Mouse (Mus musculus): ENCODE data around the gene Mypn. TPM values are rescaled to one million over a fixed set of nuclear protein-coding genes. Genes with fewer than 3 reads are reported as not detected.

Gene Mypn
- total and polyA plus RNA-seq, 2 experiments from 2014 or later, result 12.7 to 26.5 TPM

GRCm38 (mm10) chr10:63155668-63156350 lies 47.9 kb downstream of the Mypn start:
- DNase-seq (ENCODE audit: low spot score) (no peak), ATAC-seq (ENCODE audit: insufficient read depth, low read depth) (no peak)
- Histone ChIP-seq H3K9me3 (replicated peaks; ENCODE audit: control insufficient read depth, low read length) (no peaks in the 10 kb centered on the region), H3K9ac (replicated peaks; ENCODE audit: low read depth, low read length) (no peak overlapping the region), H3K4me3 (ENCODE audit: low read depth, low read length) (no peak overlapping the region), H3K36me3 (replicated peaks; ENCODE audit: control insufficient read depth, insufficient read depth, low read length) (0 out of 2 replicates have a peak, but pooled peaks cover 2% of the 10 kb centered on the region), H3K4me2 (ENCODE audit: low read depth, low read length) (no peak overlapping the region), H3K27me3 (ENCODE audit: control insufficient read depth, insufficient read depth, low read length) (no peaks in the 10 kb centered on the region), H3K4me1 (ENCODE audit: control insufficient read depth, insufficient read depth) (peaks cover 18% of the 10 kb centered on the region), H3K27ac (ENCODE audit: low read depth) (peak overlapping the region; percentile 83)
- no peak for TF ChIP-seq EP300 (IDR thresholded peaks at IDR 0.05; ENCODE audit: low read depth)
- no peak for TF ChIP-seq CTCF (IDR thresholded peaks at IDR 0.05; ENCODE audit: low read depth)
- WGBS, result 44% methylated on average over 4 of the region's 4 CpGs

- DNase-seq (ENCODE audit: low spot score), result no peak
- H3K9ac ChIP-seq (replicated peaks; ENCODE audit: low read depth, low read length), result no peak overlapping the region
- no peak overlapping the region for H3K4me2 ChIP-seq (ENCODE audit: low read depth, low read length)
- ATAC-seq (ENCODE audit: insufficient read depth, low read depth), result no peak
- no peaks in the 10 kb centered on the region for H3K9me3 ChIP-seq (replicated peaks; ENCODE audit: control insufficient read depth, low read length)
- no peaks in the 10 kb centered on the region for H3K27me3 ChIP-seq (ENCODE audit: control insufficient read depth, insufficient read depth, low read length)
- no peak overlapping the region for H3K4me3 ChIP-seq (ENCODE audit: low read depth, low read length)
- H3K27ac ChIP-seq (ENCODE audit: low read depth), result no peak overlapping the region
- H3K36me3 ChIP-seq (replicated peaks; ENCODE audit: control insufficient read depth, insufficient read depth, low read length), result 0 out of 2 replicates have a peak, but pooled peaks cover 2% of the 10 kb centered on the region
- peaks cover 18% of the 10 kb centered on the region for H3K4me1 ChIP-seq (ENCODE audit: control insufficient read depth, insufficient read depth)
- TF ChIP-seq CTCF (IDR thresholded peaks at IDR 0.05; ENCODE audit: low read depth) (no peak), EP300 (IDR thresholded peaks at IDR 0.05; ENCODE audit: low read depth) (no peak)
- 89% methylated on average over 4 of the region's 4 CpGs for WGBS
These were observed 49.0 kb downstream of the Mypn start for GRCm38 (mm10) chr10:63154726-63155125.

- H3K9me3 ChIP-seq (replicated peaks; ENCODE audit: control insufficient read depth, low read length), result no peaks in the 10 kb centered on the region
- H3K27me3 ChIP-seq (ENCODE audit: control insufficient read depth, insufficient read depth, low read length), result no peaks in the 10 kb centered on the region
- H3K4me3 ChIP-seq (ENCODE audit: low read depth, low read length), result no peak overlapping the region
- 80% methylated on average over 6 of the region's 6 CpGs for WGBS
- no peak overlapping the region for H3K4me2 ChIP-seq (ENCODE audit: low read depth, low read length)
- no peak for TF ChIP-seq EP300 (IDR thresholded peaks at IDR 0.05; ENCODE audit: low read depth)
- TF ChIP-seq CTCF (IDR thresholded peaks at IDR 0.05; ENCODE audit: low read depth), result no peak
- peaks cover 18% of the 10 kb centered on the region for H3K4me1 ChIP-seq (ENCODE audit: control insufficient read depth, insufficient read depth)
- peaks cover 6% of the 10 kb centered on the region; the same call in 1 of the 2 replicates for H3K36me3 ChIP-seq (replicated peaks; ENCODE audit: control insufficient read depth, insufficient read depth, low read length)
- no peak overlapping the region for H3K9ac ChIP-seq (replicated peaks; ENCODE audit: low read depth, low read length)
- H3K27ac ChIP-seq (ENCODE audit: low read depth), result peak overlapping the region; percentile 1; the same call in 1 of the 2 replicates
- DNase-seq (ENCODE audit: low spot score) (no peak), ATAC-seq (ENCODE audit: insufficient read depth, low read depth) (no peak)
These were observed 49.5 kb downstream of the Mypn start for GRCm38 (mm10) chr10:63154226-63154625.

GRCm38 (mm10) chr10:63153563-63153962 lies 50.2 kb downstream of the Mypn start:
- Histone ChIP-seq H3K27ac (ENCODE audit: low read depth) (peak overlapping the region; percentile 1; the same call in 1 of the 2 replicates), H3K9me3 (replicated peaks; ENCODE audit: control insufficient read depth, low read length) (no peaks in the 10 kb centered on the region), H3K36me3 (replicated peaks; ENCODE audit: control insufficient read depth, insufficient read depth, low read length) (peaks cover 7% of the 10 kb centered on the region; the same call in 1 of the 2 replicates), H3K4me3 (ENCODE audit: low read depth, low read length) (no peak overlapping the region), H3K4me2 (ENCODE audit: low read depth, low read length) (no peak overlapping the region), H3K27me3 (ENCODE audit: control insufficient read depth, insufficient read depth, low read length) (no peaks in the 10 kb centered on the region), H3K4me1 (ENCODE audit: control insufficient read depth, insufficient read depth) (peaks cover 15% of the 10 kb centered on the region), H3K9ac (replicated peaks; ENCODE audit: low read depth, low read length) (no peak overlapping the region)
- WGBS, result 38% methylated on average over 3 of the region's 3 CpGs
- TF ChIP-seq CTCF (IDR thresholded peaks at IDR 0.05; ENCODE audit: low read depth), result peak; percentile 71
- no peak for TF ChIP-seq EP300 (IDR thresholded peaks at IDR 0.05; ENCODE audit: low read depth)
- DNase-seq (ENCODE audit: low spot score), result peak; percentile 84
- ATAC-seq (ENCODE audit: insufficient read depth, low read depth), result no peak

GRCm38 (mm10) chr10:63152358-63152757 lies 51.4 kb downstream of the Mypn start:
- no peak overlapping the region for H3K27ac ChIP-seq (ENCODE audit: low read depth)
- peak; percentile 31 for TF ChIP-seq CTCF (IDR thresholded peaks at IDR 0.05; ENCODE audit: low read depth)
- TF ChIP-seq EP300 (IDR thresholded peaks at IDR 0.05; ENCODE audit: low read depth), result no peak
- DNase-seq (ENCODE audit: low spot score), result no peak

GRCm38 (mm10) chr10:63142660-63143059 lies 61.1 kb downstream of the Mypn start:
- 82% methylated on average over 13 of the region's 13 CpGs for WGBS
- peaks cover 12% of the 10 kb centered on the region for H3K36me3 ChIP-seq (replicated peaks; ENCODE audit: control insufficient read depth, insufficient read depth, low read length)
- no peak overlapping the region for H3K9ac ChIP-seq (replicated peaks; ENCODE audit: low read depth, low read length)
- no peak overlapping the region for H3K27ac ChIP-seq (ENCODE audit: low read depth)
- no peaks in the 10 kb centered on the region for H3K27me3 ChIP-seq (ENCODE audit: control insufficient read depth, insufficient read depth, low read length)
- H3K9me3 ChIP-seq (replicated peaks; ENCODE audit: control insufficient read depth, low read length), result no peaks in the 10 kb centered on the region
- TF ChIP-seq CTCF (IDR thresholded peaks at IDR 0.05; ENCODE audit: low read depth) (no peak), EP300 (IDR thresholded peaks at IDR 0.05; ENCODE audit: low read depth) (no peak)
- H3K4me3 ChIP-seq (ENCODE audit: low read depth, low read length), result no peak overlapping the region
- H3K4me1 ChIP-seq (ENCODE audit: control insufficient read depth, insufficient read depth), result no peaks in the 10 kb centered on the region
- no peak for ATAC-seq (ENCODE audit: insufficient read depth, low read depth)
- no peak overlapping the region for H3K4me2 ChIP-seq (ENCODE audit: low read depth, low read length)
- DNase-seq (ENCODE audit: low spot score), result no peak

More at GRCm38 (mm10) chr10:63152358-63152757, 51.4 kb downstream of the Mypn start:
- H3K4me3 ChIP-seq (ENCODE audit: low read depth, low read length), result no peak overlapping the region
- H3K9me3 ChIP-seq (replicated peaks; ENCODE audit: control insufficient read depth, low read length), result no peaks in the 10 kb centered on the region
- peaks cover 13% of the 10 kb centered on the region for H3K36me3 ChIP-seq (replicated peaks; ENCODE audit: control insufficient read depth, insufficient read depth, low read length)
- no peaks in the 10 kb centered on the region for H3K27me3 ChIP-seq (ENCODE audit: control insufficient read depth, insufficient read depth, low read length)
- H3K4me2 ChIP-seq (ENCODE audit: low read depth, low read length), result no peak overlapping the region
- no peak for ATAC-seq (ENCODE audit: insufficient read depth, low read depth)
- H3K4me1 ChIP-seq (ENCODE audit: control insufficient read depth, insufficient read depth), result peaks cover 8% of the 10 kb centered on the region
- no peak overlapping the region for H3K9ac ChIP-seq (replicated peaks; ENCODE audit: low read depth, low read length)
